Mouse (Mus musculus) brain, embryonic 14.5 days (tissue): ENCODE results near the gene Tril. TPM values are rescaled to one million over a fixed set of nuclear protein-coding genes. Genes with fewer than 3 reads are reported as not detected.

ENCODE experiments used
- DNase-seq: peaks from one replicate; pipeline ENCODE4 v3.0.0-alpha.2; 2011; ENCODE audit warnings: low read depth
- CTCF ChIP-seq: fragments of 200-500 bp; IDR thresholded peaks from 2 replicates; pipeline ENCODE4 v1.5.1; 2012; ENCODE audit warnings: inconsistent platforms, mild to moderate bottlenecking, moderate library complexity, borderline replicate concordance; ENCODE audit not compliant: insufficient read depth, insufficient read length; ENCODE audit errors: extremely low read depth
- POLR2A ChIP-seq: fragments of 200-500 bp; IDR thresholded peaks from 2 replicates; pipeline ENCODE4 v1.6.1; 2012; ENCODE audit warnings: mild to moderate bottlenecking, inconsistent platforms, borderline replicate concordance; ENCODE audit not compliant: poor library complexity, insufficient read depth, insufficient read length, severe bottlenecking; ENCODE audit errors: extremely low read depth
- polyA plus RNA-seq: library from polyadenylated mRNA; depleted of rRNA; stranded (reverse); fragments of >200 nt; gene quantifications from 2 replicates; pipeline ENCODE4 v1.2.3, GENCODE M21; 2012; rRNA removed

Tril gene
- polyA plus RNA-seq, 1 experiment: 15.5 TPM

DNA sequence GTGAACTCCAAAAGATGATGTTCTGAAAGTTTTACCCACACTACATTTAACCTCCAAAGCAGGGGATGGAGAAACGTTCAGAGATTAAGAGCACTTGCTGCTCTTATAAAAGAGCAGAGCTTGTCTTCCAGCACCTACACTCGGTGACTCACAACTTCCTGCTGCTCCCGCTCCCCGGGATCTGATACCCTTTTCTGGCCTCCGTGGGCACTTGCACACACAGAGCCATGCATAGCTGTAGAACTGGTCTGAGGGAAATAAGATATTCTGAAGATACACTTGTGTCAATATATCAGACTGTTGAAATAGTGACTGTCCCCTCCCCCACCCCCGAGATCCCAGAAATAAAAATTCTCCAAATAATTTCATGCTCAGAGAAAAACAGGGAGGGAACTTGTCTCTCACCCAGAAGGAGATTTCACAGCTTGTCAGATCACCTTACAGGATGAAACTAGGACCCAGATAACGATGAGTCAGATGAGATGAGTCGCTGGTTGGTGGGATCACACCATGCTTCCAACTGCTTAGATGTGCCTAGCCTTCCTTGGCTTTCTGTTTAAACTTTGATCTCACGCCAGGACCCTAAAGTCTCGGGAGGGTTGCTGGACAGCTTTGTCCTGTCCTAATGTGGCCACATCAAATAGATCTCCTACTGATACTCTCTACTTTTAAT, 54.3 kb downstream of the Tril start:
- TF ChIP-seq POLR2A: no peak
- TF ChIP-seq CTCF: no peak
- no peak for DNase-seq

DNA sequence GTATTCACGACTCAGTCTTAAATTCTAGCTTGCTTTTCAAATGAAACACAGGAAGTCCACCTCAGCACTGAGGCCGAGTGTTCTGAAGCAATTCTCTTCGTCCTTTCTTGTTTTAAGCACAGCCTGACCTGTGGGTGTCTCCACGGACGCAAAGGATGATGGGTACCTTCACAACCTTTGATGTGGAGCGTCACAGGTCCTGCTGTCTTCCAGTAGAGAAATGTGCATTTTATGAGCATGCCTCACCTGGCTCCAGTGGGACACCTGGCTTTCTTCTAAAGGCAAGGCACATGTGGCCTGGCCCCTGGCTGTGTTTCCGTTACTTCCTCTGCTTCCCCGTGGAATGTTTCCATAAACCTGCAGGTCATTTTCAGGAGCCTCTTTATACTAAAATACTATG, 54.9 kb downstream of the Tril start:
- no peak for DNase-seq
- TF ChIP-seq CTCF (no peak), POLR2A (no peak)

Other genes starting within 250 kb of the Tril start
- 0.08 TPM in 1 of 2 replicates, not detected in the other for gene Cpvl, start 157.8 kb upstream of the Tril start, polyA plus RNA-seq
- gene Chn2, start 218.7 kb upstream of the Tril start, polyA plus RNA-seq: 36.0 and 38.2 TPM in 2 replicates